Mouse (Mus musculus) gastrocnemius, postnatal 36 days (tissue): ENCODE results near the gene Try4. TPM values are rescaled to one million over a fixed set of nuclear protein-coding genes. Genes with fewer than 3 reads are reported as not detected.
"Not testable (repeated sequence)": the region's sequence is repeated elsewhere in the genome, so short reads cannot be mapped to it uniquely, and the experiment has no call there.

Source experiments
- DNase-seq, 2 experiments: peaks; one replicate each; pipeline ENCODE4 v3.0.0; 2022
- intact Hi-C: fragments of 180-260 bp; cut with DNase I; formaldehyde crosslinking; loops from one replicate; pipeline ENCODE4 v1.15.1; 2025
- long read RNA-seq, 2 experiments: library from polyadenylated mRNA; stranded (forward); transcript quantifications; one replicate each; pipeline ENCODE4 v2.0.0; 2021
- total RNA-seq, 2 experiments: library from RNA; stranded (reverse); gene quantifications; 2 replicates each; pipeline ENCODE4 v1.2.3; 2021

Try4 gene
- total RNA-seq, result not detected
- long read RNA-seq, experiment 1, result 0 reads
- long read RNA-seq, experiment 2, result 0 reads

- intact Hi-C loops, result no loop called here
- no peak for DNase-seq
Measured at GRCm38 (mm10) chr6:41301969-41302368, at the start of gene Try4. TSS of gene Try4 (plus strand) at chr6:41302269.

GRCm38 (mm10) chr6:41253314-41253713, 48.8 kb upstream of the Try4 start:
- DNase-seq, intact Hi-C loops: not testable (repeated sequence)

- intact Hi-C loops, result no loop called here
- no peak for DNase-seq
Measured at GRCm38 (mm10) chr6:41256424-41256823, 45.6 kb upstream of the Try4 start.

GRCm38 (mm10) chr6:41257432-41257831, 44.6 kb upstream of the Try4 start:
- DNase-seq, result no peak
- intact Hi-C loops, result no loop called here

GRCm38 (mm10) chr6:41262796-41263195, 39.3 kb upstream of the Try4 start:
- DNase-seq, result no peak
- intact Hi-C loops, result no loop called here

- intact Hi-C loops, result no loop called here
Measured at GRCm38 (mm10) chr6:41266140-41266539, 35.9 kb upstream of the Try4 start.

GRCm38 (mm10) chr6:41298255-41298654, 3.8 kb upstream of the Try4 start:
- intact Hi-C loops, result no loop called here

More at GRCm38 (mm10) chr6:41266140-41266539, 35.9 kb upstream of the Try4 start:
- DNase-seq, result no peak

GRCm38 (mm10) chr6:41316741-41317140, 14.7 kb downstream of the Try4 start, which contains the start of gene Try5:
TSS of gene Try5 (minus strand) at chr6:41316841.
- DNase-seq, result not testable (repeated sequence)

More at GRCm38 (mm10) chr6:41298255-41298654, 3.8 kb upstream of the Try4 start:
- DNase-seq, result no peak

GRCm38 (mm10) chr6:41353932-41354331, 51.9 kb downstream of the Try4 start, which contains the start of gene Try10:
TSS of gene Try10 (plus strand) at chr6:41354105.
- DNase-seq, result no peak
- intact Hi-C loops, result loop anchor here (2.0 kb wide), 1 partner anchor 65 kb away; no protein-coding TSS in a partner anchor

More at GRCm38 (mm10) chr6:41316741-41317140, 14.7 kb downstream of the Try4 start, which contains the start of gene Try5:
- intact Hi-C loops, result not testable (repeated sequence)

Other genes starting within 250 kb of the Try4 start
- gene Try5, start 14.6 kb downstream of the Try4 start, total RNA-seq, result not detected
- not detected for gene Try10, start 51.8 kb downstream of the Try4 start, total RNA-seq
- gene Prss3, start 75.4 kb downstream of the Try4 start, total RNA-seq, result not detected
- gene Gm5771, start 90.1 kb downstream of the Try4 start, total RNA-seq, result not detected
- gene Gm10334, start 143.9 kb downstream of the Try4 start, total RNA-seq, result not detected
- not detected for gene Prss1, start 156.7 kb downstream of the Try4 start, total RNA-seq
- gene Prss2, start 219.5 kb downstream of the Try4 start, total RNA-seq, result not detected